Mouse (Mus musculus) embryo, embryonic 11 days (tissue): Measurements from ENCODE around the gene Gm10570.

Source experiments
- DNase-seq: peaks from one replicate; pipeline ENCODE4 v3.0.0-alpha.2; 2015

Gene Gm10570

GRCm38 (mm10) chr4:130268736-130269135 is 39.7 kb downstream of the Gm10570 start:
- no peak for DNase-seq

GRCm38 (mm10) chr4:130267069-130267468 is 41.4 kb downstream of the Gm10570 start:
- peak; percentile 9 for DNase-seq

- peak; percentile 26 for DNase-seq
Observed at GRCm38 (mm10) chr4:130266601-130267000, 41.9 kb downstream of the Gm10570 start.

- DNase-seq = peak; percentile 71
Observed at GRCm38 (mm10) chr4:130264698-130265349, 43.6 kb downstream of the Gm10570 start.

- no peak for DNase-seq
Observed at GRCm38 (mm10) chr4:130264131-130264530, 44.3 kb downstream of the Gm10570 start.

GRCm38 (mm10) chr4:130260406-130260805 is 48.1 kb downstream of the Gm10570 start:
- DNase-seq = no peak
